Mouse (Mus musculus): ENCODE measurements around the gene Letmd1.
"Not testable (repeated sequence)": the region's sequence is repeated elsewhere in the genome, so short reads cannot be mapped to it uniquely, and the experiment has no call there.

Gene Letmd1

GRCm38 (mm10) chr15:100468295-100469188 is at the start of gene Letmd1:
TSS of gene Letmd1 (plus strand) at chr15:100469023.
- peak; percentile 51 for DNase-seq (ENCODE audit: extremely low read depth, low read depth)

DNA sequence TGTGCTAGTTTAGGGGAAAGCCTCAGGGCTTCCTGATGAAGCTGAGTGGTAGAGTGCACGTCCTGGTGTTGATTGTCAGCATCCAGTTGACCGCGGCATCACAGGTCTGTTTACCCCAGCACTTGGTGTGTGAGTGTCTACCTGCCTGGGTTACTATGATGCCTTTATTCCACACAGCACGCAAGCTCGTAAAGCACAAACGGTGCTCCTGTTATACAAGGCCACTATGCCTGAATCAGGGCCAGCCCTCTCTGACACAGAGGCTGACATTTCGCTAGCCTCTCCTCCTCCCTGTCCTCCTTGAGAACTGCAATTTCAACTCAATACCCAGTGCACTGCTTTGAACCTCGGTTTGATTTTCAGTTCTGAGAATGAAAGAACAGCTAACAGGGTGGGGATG is 49.5 kb upstream of the Letmd1 start:
- DNase-seq (ENCODE audit: extremely low read depth, low read depth), result no peak

DNA sequence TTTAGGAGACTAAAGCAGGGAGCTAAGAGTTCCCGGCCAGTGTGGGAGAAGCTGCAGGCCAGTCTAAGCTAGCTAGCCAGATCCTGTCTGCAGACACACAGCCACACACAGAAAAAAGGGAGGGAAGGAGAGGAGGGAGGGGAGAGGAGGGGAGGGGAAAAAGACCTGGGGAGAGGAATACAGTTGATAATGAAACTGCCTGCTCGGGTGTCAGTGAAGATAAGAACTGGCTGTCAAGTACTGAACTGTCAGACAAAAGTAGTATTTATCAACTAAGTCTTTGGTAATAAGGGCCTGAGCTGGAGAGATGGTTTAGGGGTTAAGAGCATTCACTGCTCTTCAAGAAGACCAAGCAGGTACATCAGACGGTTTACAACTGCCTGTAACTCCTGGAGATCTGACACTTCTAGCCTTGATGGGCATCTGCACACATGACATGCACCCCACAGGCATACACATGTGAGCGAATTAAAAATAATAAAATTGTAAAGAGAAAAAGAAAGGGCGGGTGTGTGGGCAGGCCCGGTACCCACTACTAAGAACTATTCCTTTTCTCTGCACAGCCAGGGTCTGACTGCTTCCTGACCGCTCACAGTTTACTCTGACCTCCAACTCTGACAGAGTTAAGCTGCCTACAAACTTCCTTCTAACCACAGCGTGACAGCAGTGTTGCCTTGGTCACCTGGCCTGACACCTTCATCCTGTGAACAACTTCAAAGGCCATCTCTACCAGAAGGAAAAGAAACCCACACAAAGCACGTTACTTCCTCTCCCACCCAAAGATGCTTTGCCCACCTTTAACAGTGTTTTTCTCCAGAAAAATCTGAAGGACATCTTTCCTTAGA is 48.7 kb upstream of the Letmd1 start:
- DNase-seq (ENCODE audit: extremely low read depth, low read depth), result peak; percentile 95

DNA sequence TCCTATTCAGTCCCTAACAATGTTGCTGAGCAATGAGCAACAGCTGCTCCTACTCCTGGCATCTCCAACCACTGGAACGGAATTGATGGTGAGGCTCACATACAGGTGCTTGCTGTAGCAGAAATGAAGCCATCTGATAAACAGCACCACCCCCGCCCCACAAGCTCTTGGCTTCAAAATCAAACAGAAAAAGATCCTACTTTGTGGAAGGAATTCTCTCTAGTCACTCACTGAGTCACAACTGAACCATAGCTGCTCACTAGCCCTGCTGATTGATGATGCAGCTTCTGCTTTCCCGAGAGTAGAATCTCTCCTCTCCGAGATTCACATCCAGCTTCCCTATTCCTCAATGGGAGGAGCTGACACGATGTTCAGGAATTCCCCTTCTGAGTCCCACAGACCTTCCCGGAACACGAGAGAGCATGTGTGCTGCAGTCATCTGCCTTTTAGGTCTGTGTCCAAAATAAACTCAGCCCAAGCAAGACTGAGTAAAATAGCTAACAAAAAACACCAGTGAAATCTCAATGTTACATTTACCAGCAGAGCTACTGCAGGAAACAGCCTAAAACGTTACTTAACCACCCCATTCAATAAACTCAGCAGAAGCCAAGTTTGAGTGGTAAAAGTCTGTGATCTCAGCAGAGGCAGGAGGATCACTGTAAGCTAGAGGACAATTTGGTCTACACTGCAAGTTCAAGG is 47.6 kb upstream of the Letmd1 start:
- DNase-seq (ENCODE audit: extremely low read depth, low read depth), result no peak

DNA sequence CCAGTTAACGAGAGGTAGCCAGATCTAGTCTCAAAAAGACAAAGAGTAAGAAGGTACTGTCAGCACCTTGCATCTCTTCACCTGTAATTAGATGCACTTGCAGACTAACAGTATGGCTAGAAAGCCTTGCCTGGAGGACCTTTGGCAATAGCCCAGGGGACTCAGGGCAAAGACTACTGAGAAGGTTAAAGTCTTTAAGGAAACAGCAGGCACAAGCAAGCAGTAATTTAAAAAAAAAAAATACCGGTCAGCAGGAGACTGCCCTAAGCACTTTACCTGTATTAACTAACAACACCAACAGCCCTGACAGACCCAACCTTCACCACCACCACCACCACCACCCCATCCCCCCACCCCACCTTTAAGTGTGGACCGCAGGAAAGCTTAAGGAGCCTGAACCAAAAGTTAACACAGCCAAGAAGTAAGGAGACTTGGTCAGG is 47.0 kb upstream of the Letmd1 start, which contains the start of gene Gm5475:
Gene Gm5475, plus strand, starts transcription at position 390 of the 440 bp plus-strand sequence.
- DNase-seq (ENCODE audit: extremely low read depth, low read depth), result not testable (repeated sequence)

DNA sequence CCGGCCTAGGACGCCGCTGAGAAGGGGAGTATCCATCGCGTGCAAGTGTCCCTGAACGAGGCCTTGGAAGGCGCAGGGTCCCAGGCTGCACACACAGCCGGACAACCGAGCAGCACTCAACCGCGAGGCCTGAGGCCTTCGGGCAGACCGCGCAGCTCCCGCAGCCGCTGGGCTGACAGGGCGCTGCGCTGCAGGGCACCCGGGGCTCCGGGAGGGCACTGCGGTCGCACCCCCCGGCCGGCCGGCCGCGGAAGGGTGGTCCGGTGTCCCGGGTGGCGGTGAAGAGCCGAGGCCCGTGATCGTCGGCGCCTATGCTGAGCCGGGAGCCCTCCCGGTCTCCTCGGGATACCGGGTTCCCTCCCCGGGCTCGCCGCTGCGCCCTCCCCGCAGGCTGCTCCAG is 46.3 kb upstream of the Letmd1 start:
- DNase-seq (ENCODE audit: extremely low read depth, low read depth), result no peak

- peak; percentile 88 for DNase-seq (ENCODE audit: extremely low read depth, low read depth)
Measured at GRCm38 (mm10) chr15:100422899-100423860, 45.6 kb upstream of the Letmd1 start.

DNA sequence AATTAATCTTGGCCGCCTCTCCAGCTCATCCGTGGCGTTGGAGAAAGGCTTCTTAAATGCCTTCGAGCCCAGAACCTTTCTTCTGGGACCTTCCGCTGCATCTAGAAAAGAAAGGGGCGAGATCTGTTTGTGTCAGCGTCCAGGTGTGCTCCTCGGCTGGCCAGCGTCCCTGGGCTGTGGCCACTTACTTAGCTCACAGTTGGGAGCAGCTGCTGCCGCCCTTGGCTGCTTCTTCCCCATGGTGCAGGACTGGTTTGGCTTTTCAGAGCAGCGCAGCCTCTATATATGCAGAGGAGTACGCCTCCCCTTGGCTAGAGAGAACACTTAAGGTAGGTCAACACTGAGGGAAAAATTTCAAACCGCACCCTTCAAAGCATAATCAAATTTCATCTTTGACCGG is 44.9 kb upstream of the Letmd1 start:
- no peak for DNase-seq (ENCODE audit: extremely low read depth, low read depth)

GRCm38 (mm10) chr15:100424396-100425122 is 44.3 kb upstream of the Letmd1 start, which contains the start of gene Slc11a2:
TSS of gene Slc11a2 (minus strand) at chr15:100425072.
- no peak for DNase-seq (ENCODE audit: extremely low read depth, low read depth)

DNA sequence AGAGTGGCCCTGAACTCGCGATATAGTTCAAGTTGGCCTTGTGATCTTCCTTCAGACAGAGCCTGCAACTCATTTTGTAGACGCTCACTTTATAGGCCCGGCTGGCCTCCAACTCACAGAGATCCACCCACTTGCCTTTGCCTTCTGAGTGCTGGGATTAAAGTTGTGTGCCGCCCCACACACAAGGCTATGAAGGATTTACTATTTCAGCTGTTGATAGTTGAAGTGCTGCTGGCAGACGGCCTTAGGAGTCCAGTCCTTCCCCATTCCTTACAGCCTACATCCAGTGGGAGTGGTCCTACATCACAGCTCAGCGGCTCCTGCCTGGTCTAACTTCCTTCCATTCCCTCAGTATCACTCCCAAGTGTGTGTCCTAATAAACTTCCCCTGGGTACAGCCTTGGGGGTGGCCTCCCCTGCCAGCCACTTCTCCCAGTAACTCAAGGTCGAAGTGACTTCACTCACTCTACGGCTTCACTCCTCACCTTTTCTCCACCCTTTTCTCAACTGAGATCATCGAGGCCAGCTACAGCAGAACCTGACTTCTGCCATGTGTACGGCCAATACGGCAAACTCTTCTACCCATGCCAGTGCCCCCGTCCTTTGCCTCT is 40.4 kb upstream of the Letmd1 start:
- DNase-seq (ENCODE audit: extremely low read depth, low read depth), result no peak

DNA sequence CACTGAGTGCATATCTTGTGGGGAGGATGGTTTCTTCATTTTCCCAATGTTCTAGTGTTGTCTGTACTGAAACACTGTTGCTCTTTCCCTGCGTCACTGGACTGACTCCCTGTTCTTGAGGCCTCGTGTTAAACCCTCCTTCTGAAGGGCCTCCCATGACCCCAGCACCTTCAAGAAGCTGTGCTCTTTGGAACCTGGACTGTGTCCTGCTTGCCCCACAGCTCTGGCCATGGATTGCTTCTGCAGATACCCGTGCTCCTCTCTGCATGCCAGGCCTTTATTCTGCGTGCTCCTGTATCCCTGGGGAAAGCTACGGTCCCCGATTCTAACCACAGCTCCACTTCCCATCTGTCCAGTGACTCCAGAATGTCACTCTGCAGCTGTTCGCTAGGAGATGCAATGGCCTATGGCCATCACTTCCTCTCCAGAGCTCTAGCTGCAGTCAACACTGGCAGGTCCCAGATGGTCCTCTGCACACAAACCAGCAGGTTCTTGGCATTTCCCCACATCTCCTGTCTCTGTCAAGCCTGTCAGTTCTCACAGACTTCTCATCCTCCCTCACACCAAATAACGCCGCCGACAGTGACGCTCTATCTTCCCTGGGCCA is 38.8 kb upstream of the Letmd1 start:
- DNase-seq (ENCODE audit: extremely low read depth, low read depth), result no peak

DNA sequence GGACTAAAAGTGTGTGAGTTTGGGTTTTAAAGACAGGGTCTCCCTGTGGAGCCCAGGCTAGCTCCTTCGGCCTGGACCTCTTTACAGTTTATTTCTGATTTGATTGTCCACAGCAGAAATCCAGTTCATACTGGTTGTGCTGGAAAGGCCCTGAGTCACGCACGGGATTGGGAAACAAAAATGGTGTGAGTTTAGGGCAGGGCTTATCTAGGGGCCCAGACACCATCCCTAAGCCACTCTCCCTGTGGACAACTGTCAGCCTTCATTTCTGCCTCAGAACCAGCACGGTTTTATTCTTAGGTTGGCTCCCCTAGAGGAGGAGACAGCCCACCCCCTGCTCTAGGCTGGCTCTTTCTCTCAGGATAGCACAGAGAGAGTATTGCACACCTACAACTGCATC is 35.6 kb upstream of the Letmd1 start:
- no peak for DNase-seq (ENCODE audit: extremely low read depth, low read depth)

DNA sequence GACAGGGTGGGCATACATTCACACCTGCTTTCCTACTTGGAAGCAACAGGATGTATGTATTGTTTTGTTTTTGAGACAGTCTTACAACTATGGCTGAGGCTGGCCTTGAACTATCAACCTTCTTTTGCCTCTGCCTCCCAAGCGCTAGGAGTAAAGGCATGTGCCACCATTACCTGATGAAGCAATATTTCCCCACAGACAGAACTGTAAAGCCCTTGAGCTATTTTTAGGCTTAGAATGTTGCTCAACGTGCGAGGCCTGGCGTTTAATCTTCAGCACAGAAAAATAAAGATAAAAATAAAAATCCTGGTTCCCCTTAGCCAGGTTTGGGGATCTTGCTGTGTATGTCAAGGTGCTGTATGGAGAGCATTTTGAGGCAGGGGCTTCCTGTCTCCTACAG is 32.7 kb upstream of the Letmd1 start:
- DNase-seq (ENCODE audit: extremely low read depth, low read depth), result no peak

GRCm38 (mm10) chr15:100436518-100436917 is 32.3 kb upstream of the Letmd1 start:
- no peak for DNase-seq (ENCODE audit: extremely low read depth, low read depth)

- DNase-seq (ENCODE audit: extremely low read depth, low read depth), result peak; percentile 98
Measured at GRCm38 (mm10) chr15:100443126-100443922, 25.5 kb upstream of the Letmd1 start.

DNA sequence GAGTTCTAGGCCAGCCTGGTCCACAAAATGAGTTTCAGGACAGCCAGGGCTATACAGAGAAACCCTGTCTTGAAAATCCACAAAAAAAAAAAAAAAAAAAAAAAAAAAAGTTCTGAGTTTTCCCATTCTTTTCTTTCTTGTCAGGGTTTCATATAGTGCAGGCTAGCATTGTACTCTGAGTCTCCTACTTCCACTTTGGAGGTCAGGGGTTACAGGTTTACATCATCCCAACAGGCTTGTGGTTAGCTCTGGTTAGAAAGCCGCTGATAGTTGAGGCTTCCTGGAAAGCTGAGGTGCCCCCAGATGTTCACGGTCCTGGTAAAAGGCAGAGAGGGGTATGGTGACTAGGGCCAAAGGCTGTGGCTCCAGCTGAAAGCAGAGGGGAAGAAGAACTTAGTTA is 21.9 kb upstream of the Letmd1 start:
- DNase-seq (ENCODE audit: extremely low read depth, low read depth), result no peak

DNA sequence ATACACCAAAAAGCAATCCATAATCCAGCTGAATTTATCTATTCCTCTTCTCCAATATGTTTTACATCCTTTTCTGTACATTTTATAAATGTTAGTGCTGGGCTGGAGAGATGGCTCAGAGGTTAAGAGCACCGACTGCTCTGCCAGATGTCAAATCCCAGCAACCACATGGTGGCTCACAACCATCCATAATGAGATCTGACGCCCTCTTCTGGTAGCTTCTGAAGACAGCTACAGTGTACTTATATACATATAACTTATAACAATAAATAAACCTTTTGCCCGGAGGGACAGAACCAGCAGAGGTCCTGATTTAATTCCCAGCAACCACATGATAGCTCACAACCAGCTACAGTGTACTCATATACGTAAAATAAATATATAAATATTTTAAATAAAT is 20.3 kb upstream of the Letmd1 start:
- no peak for DNase-seq (ENCODE audit: extremely low read depth, low read depth)

DNA sequence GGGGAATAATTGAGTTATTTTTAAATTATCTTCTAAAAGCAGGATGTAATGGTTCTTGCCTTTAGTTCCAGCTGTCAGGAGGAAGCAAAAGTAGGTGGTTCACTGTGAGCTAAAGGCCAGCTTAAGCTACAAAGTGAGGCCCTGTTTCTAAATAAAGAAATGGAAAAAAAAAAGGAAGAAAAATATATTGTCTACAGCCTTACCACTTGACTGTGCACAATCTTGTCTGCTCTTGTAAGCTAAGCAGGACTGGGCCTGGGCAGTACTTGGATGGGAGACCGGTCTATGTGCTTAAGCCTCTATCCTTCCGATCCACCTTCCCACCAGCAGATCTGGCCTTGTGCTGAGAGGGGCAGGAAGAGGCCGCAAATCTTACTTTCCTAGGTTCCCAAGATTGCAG is 19.3 kb upstream of the Letmd1 start:
- DNase-seq (ENCODE audit: extremely low read depth, low read depth), result no peak
